ENCODE assay signal across 23 mouse cellular contexts in the genomic region with DNA sequence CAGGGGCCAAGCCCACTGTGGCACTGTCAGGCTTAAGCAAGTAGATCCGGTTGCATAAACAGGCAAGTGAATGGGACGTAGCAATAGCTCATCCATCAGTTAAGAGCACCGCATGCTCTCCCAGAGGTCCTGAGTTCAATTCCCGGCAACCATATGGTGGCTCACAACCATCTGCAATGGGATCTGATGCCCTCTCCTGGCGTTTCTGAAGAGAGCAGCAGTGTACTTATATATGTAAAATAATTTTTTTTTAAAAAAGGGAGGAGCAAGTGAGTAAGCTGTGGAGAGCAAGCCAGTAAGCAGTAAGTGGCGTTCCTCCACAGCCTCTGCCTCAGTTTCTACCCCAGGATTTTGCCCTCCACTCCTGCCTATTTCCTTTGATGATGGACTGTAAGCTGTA. TPM values are rescaled to one million over a fixed set of nuclear protein-coding genes. Genes with fewer than 3 reads are reported as not detected.
A peak's percentile ranks its signal among the peaks of the same experiment; 100 is the strongest.
DNase-seq lines count a peak whose midpoint lies in the region; ATAC-seq and TF ChIP-seq lines count a peak whose summit lies in the region.
"Had no signal": no experiment of that assay in that cellular context is flagged by ENCODE, and none has a peak within 500 bp of the region (broad histone marks: within the 10 kb centered on the region; RNA-seq: fewer than 3 reads in every experiment).

No protein-coding gene starts in this region.

- 61% methylated on average over 6 of the region's 6 CpGs for WGBS in liver, embryonic 12.5 days (ENCODE audit: insufficient replicate concordance)

- H3K27me3 ChIP-seq in megakaryocyte, embryonic 14.5 days (replicated peaks): no peaks in the 10 kb centered on the region
- H3K27me3 ChIP-seq in liver, embryonic 12.5 days (replicated peaks): peaks cover 22% of the 10 kb centered on the region
- H3K27me3 ChIP-seq: embryonic facial prominence, embryonic 13.5 days; embryonic facial prominence, embryonic 15.5 days; forebrain, embryonic 12.5 days had no signal

- H3K4me1 ChIP-seq in megakaryocyte, embryonic 14.5 days: no peaks in the 10 kb centered on the region
- peaks cover 4 to 14% of the 10 kb centered on the region in 2 experiments; a peak in 2 of 4 replicates for H3K4me1 ChIP-seq in ES-E14 (ENCODE audit: control insufficient read depth in 2 of 2, insufficient read depth in 2 of 2, low read length in 2 of 2, poor library complexity in 1 of 2)
- H3K4me1 ChIP-seq in liver, embryonic 12.5 days: no peaks in the 10 kb centered on the region

- H3K4me2 ChIP-seq in liver, embryonic 12.5 days: no peak overlapping the region
- H3K4me2 ChIP-seq: embryonic facial prominence, embryonic 13.5 days; embryonic facial prominence, embryonic 15.5 days; forebrain, embryonic 12.5 days had no signal

- H3K27ac ChIP-seq in ES-E14 (ENCODE audit: insufficient read depth, low read depth, low read length, poor library complexity, severe bottlenecking): no peak overlapping the region
- H3K27ac ChIP-seq in liver, embryonic 12.5 days: no peak overlapping the region
- H3K27ac ChIP-seq: embryonic facial prominence, embryonic 13.5 days; embryonic facial prominence, embryonic 15.5 days; forebrain, embryonic 10.5 days; forebrain, embryonic 12.5 days had no signal

- H3K9me3 ChIP-seq in megakaryocyte, embryonic 14.5 days: peaks cover 18% of the 10 kb centered on the region
- no peaks in the 10 kb centered on the region for H3K9me3 ChIP-seq in ES-E14 (ENCODE audit: control insufficient read depth, insufficient read depth, low read depth, low read length)
- H3K9me3 ChIP-seq in liver, embryonic 12.5 days (replicated peaks): no peaks in the 10 kb centered on the region
- H3K9me3 ChIP-seq: embryonic facial prominence, embryonic 13.5 days; embryonic facial prominence, embryonic 15.5 days; forebrain, embryonic 10.5 days; forebrain, embryonic 12.5 days had no signal

- no peak overlapping the region for H3K9ac ChIP-seq in ES-E14 (ENCODE audit: insufficient read depth, low read depth, low read length, poor library complexity, severe bottlenecking)
- no peak overlapping the region for H3K9ac ChIP-seq in liver, embryonic 12.5 days
- H3K9ac ChIP-seq: embryonic facial prominence, embryonic 13.5 days; embryonic facial prominence, embryonic 15.5 days; forebrain, embryonic 12.5 days had no signal

- peak overlapping the region; percentile 19 for H3K4me3 ChIP-seq in megakaryocyte, embryonic 14.5 days (replicated peaks)
- no peak overlapping the region for H3K4me3 ChIP-seq in ES-E14 (ENCODE audit: insufficient read depth in 1 of 2, low read depth in 1 of 2, low read length in 2 of 2, poor library complexity in 1 of 2, severe bottlenecking in 1 of 2)
- H3K4me3 ChIP-seq in liver, embryonic 12.5 days: no peak overlapping the region
- H3K4me3 ChIP-seq: embryonic facial prominence, embryonic 13.5 days; embryonic facial prominence, embryonic 15.5 days; erythroblast, embryonic 14.5 days; forebrain, embryonic 10.5 days; forebrain, embryonic 12.5 days had no signal

- DNase-seq in ES-E14 (ENCODE audit: low read depth, low spot score): no peak
- DNase-seq in R1 (ENCODE audit: low read depth, low spot score): peak; percentile 51
- DNase-seq: adrenal gland, adult 2 months; adrenal gland, postnatal 25 days; cerebellum, adult 11 months; cerebellum, adult 18-20 months; cerebellum, adult 8-10 months; cerebellum, adult 9-11 months; cerebellum, postnatal 14 days; cerebellum, postnatal 36 days; embryo, embryonic 11 days had no signal

- no peaks in the 10 kb centered on the region for H3K36me3 ChIP-seq in megakaryocyte, embryonic 14.5 days (replicated peaks; ENCODE audit: low read length)
- no peaks in the 10 kb centered on the region for H3K36me3 ChIP-seq in ES-E14 (ENCODE audit: control insufficient read depth, insufficient read depth, low read length, poor library complexity, severe bottlenecking)
- H3K36me3 ChIP-seq in liver, embryonic 12.5 days: no peaks in the 10 kb centered on the region
- H3K36me3 ChIP-seq: embryonic facial prominence, embryonic 13.5 days; embryonic facial prominence, embryonic 15.5 days; forebrain, embryonic 10.5 days; forebrain, embryonic 12.5 days; G1E had no signal

- ATAC-seq in megakaryocyte, adult 5-6 weeks (ENCODE audit: poor library complexity, severe bottlenecking): no peak
- ATAC-seq in liver, embryonic 12.5 days: no peak
- ATAC-seq: forebrain, embryonic 14.5 days; Patski had no signal

- in situ Hi-C loops in ES-E14 (cut with MboI; ENCODE audit: low sequenced_read_pairs in 2 of 2, unreplicated experiment in 2 of 2): no loop called here

TF ChIP-seq in ES-E14, 5 proteins besides CTCF, POLR2A, EP300 and RAD21:
- TF ChIP-seq MAFK (IDR thresholded peaks at IDR 0.05; ENCODE audit: insufficient read depth, low read depth, low read length) (no peak), ZNF384 (IDR thresholded peaks at IDR 0.05; ENCODE audit: low read depth, low read length) (peak; percentile 67; the same call in 1 of the 2 replicates)

RNA-seq across cellular contexts. Expression of gene Sox2, which starts 37.9 kb away (rescaled TPM):
- not detected in 2 replicates for polyA plus RNA-seq in megakaryocyte, embryonic 14.5 days (2012; ENCODE audit: insufficient read depth, low replicate concordance)
- not detected in 2 replicates for total RNA-seq in megakaryocyte, adult 5-6 weeks (2015)
- total RNA-seq in megakaryocyte, adult 5-6 weeks (2017): not detected in 2 replicates
- total RNA-seq in ES-E14 (2012; rRNA removed): 175 and 179 TPM in 2 replicates
- polyA plus RNA-seq in liver, embryonic 12.5 days (2016; fragmentation: Nextera tagmentation; extraction: Ambion mirVana): not detected in 2 replicates
- total RNA-seq: common myeloid progenitor, adult 5-6 weeks had no signal
- polyA plus RNA-seq: erythroblast, embryonic 14.5 days; G1E had no signal

Comparison
In these comparisons a context has a peak if more than half of its experiments do, and no peak if none do; other contexts are left out.
1. RNA of gene Sox2, which starts 37.9 kb away (total RNA-seq): 175 to 179 TPM in ES-E14; not detected in megakaryocyte, adult 5-6 weeks; every median in the first group is over 100 times any median in the second.